Mouse (Mus musculus) kidney, adult 18-20 months (tissue): ENCODE results near the gene Rps21.

Experiments used
- DNase-seq: peaks from one replicate; pipeline ENCODE4 v3.0.0; 2021

Rps21 gene

GRCm38 (mm10) chr2:180257001-180257521 lies at the start of gene Rps21:
Rps21 (plus strand) TSS chr2:180257377.
- peak; percentile 97 for DNase-seq

- DNase-seq, result peak; percentile 76
These were observed 49.3 kb upstream of the Rps21 start for GRCm38 (mm10) chr2:180207840-180208239.

GRCm38 (mm10) chr2:180208976-180209375 lies 48.2 kb upstream of the Rps21 start:
- DNase-seq, result no peak

- no peak for DNase-seq
These were observed 44.9 kb upstream of the Rps21 start for GRCm38 (mm10) chr2:180212255-180212654.

- peak; percentile 76 for DNase-seq
These were observed 42.7 kb upstream of the Rps21 start for GRCm38 (mm10) chr2:180214352-180214978.

GRCm38 (mm10) chr2:180215011-180215461 lies 42.1 kb upstream of the Rps21 start:
- DNase-seq, result peak; percentile 68

GRCm38 (mm10) chr2:180215951-180216350 lies 41.2 kb upstream of the Rps21 start:
- peak; percentile 65 for DNase-seq

- no peak for DNase-seq
These were observed 40.3 kb upstream of the Rps21 start for GRCm38 (mm10) chr2:180216921-180217320.

GRCm38 (mm10) chr2:180217587-180217986 lies 39.6 kb upstream of the Rps21 start:
- peak; percentile 97 for DNase-seq

- DNase-seq, result no peak
These were observed 38.9 kb upstream of the Rps21 start for GRCm38 (mm10) chr2:180218241-180218640.

- peak; percentile 64 for DNase-seq
These were observed 38.5 kb upstream of the Rps21 start for GRCm38 (mm10) chr2:180218677-180219076.

- DNase-seq, result no peak
These were observed 37.8 kb upstream of the Rps21 start for GRCm38 (mm10) chr2:180219145-180219943.

- peak; percentile 50 for DNase-seq
These were observed 37.0 kb upstream of the Rps21 start for GRCm38 (mm10) chr2:180220165-180220564.

GRCm38 (mm10) chr2:180221051-180221450 lies 36.1 kb upstream of the Rps21 start:
- peak; percentile 34 for DNase-seq

- peak; percentile 56 for DNase-seq
These were observed 34.9 kb upstream of the Rps21 start for GRCm38 (mm10) chr2:180222250-180222649.

- DNase-seq, result no peak
These were observed 32.5 kb upstream of the Rps21 start for GRCm38 (mm10) chr2:180224647-180225043.

- DNase-seq, result peak; percentile 69
These were observed 32.0 kb upstream of the Rps21 start for GRCm38 (mm10) chr2:180225044-180225761.

- peak; percentile 87 for DNase-seq
These were observed 31.3 kb upstream of the Rps21 start, which contains the start of gene Lama5 for GRCm38 (mm10) chr2:180225762-180226378. Lama5 (minus strand) TSS chr2:180225859.

GRCm38 (mm10) chr2:180227262-180228059 lies 29.7 kb upstream of the Rps21 start:
- peak; percentile 82 for DNase-seq

- DNase-seq, result no peak
These were observed 29.1 kb upstream of the Rps21 start for GRCm38 (mm10) chr2:180228060-180228458.

- peak; percentile 64 for DNase-seq
These were observed 28.6 kb upstream of the Rps21 start for GRCm38 (mm10) chr2:180228592-180228991.

- no peak for DNase-seq
These were observed 28.0 kb upstream of the Rps21 start for GRCm38 (mm10) chr2:180229129-180229528.
